Mouse (Mus musculus): ENCODE data around the gene Rhbdl1.
"Not testable (repeated sequence)": the region's sequence is repeated elsewhere in the genome, so short reads cannot be mapped to it uniquely, and the experiment has no call there.

The Rhbdl1 gene

DNA sequence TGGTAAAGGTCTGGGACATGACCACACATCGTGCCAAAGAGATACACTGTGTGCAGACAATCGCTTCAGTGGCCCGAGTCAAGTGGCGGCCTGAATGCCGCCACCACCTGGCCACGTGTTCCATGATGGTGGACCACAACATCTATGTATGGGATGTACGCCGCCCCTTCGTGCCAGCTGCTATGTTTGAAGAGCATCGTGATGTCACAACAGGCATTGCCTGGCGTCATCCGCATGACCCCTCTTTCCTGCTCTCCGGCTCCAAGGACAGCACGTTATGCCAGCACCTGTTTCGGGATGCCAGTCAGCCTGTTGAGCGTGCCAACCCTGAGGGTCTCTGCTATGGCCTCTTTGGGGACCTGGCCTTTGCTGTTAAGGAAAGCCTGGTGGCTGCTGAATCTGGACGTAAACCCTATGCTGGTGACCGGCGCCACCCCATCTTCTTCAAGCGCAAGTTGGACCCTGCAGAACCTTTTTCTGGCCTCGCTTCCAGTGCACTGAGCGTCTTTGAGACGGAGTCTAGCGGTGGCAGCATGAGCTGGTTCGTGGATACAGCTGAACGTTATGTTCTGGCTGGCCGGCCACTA is 11.0 kb downstream of the Rhbdl1 start:
- no peak for DNase-seq (ENCODE audit: low read depth)

DNA sequence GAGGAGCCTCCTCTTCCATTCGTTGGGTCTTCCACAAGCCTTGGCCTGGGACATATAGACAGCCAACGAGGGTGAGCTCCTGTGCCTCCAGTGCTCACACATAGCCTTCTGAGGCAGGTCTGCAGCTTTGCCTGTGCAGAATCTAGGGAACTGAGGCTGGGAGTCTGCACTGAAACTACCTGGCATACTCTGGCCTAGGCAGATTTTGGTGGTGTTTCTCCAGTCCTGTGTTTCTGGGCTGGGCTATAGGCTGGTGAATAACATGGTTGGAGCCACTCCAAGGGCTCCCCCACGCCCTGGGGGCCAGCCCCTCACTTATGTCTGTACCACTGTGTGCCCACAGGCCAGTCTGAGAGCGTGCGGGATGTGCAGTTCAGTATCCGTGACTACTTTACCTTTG is 11.8 kb downstream of the Rhbdl1 start:
- no peak for DNase-seq (ENCODE audit: low read depth)

DNA sequence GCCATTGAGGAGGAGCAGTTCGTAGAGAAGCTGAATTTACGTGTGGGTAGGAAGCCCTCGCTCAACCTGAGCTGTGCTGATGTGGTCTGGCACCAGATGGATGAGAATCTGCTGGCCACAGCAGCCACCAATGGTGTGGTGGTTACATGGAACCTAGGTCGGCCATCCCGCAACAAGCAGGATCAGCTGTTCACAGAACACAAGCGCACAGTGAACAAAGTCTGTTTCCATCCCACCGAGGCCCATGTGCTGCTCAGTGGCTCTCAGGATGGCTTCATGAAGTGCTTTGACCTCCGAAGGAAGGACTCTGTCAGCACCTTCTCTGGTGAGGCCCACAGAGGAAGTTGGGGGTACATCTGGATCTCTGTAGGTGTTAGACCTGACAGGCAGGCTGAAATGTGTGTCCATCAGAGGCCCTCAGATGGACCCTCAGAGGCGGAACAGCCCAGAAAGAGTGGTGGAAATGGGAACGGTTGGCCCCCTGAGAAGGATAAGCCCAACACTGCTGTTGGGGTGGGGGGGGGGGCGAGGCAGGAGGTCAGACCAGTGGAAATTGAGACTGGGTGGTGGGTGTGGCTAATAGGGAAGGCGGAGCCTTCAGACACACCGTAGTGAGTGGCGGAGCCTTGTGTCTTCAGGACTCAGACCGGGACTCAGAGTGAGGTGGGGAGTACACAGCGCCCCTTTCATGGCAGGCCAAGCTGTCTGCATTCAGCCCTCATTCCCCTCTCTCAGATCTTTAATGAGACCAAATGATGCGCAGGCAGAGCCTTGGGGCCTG is 12.5 kb downstream of the Rhbdl1 start:
- no peak for DNase-seq (ENCODE audit: low read depth)

DNA sequence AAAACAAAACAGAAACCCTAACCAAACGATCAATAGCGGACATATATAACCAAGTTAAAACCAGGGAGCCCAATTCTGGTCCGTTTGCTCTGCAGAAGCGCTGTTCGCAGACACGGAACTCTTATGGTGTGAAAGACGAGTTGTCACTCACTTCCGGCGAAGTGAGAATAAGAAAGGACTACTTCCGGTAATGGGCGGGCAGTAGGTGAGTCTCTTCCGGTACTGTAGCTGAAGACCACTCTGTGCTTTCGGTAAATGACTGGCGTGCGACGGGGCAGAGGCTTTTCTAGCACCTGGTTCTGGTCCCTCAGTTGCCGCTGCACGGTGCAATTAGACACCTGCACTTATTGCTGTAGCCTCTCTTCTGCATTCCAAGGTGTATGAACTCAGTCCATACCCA is 13.6 kb downstream of the Rhbdl1 start, which contains the start of gene Wdr24:
Wdr24 (plus strand) TSS at position 176 of the 400 bp plus-strand sequence.
- peak; percentile 87 for DNase-seq (ENCODE audit: low read depth)

DNA sequence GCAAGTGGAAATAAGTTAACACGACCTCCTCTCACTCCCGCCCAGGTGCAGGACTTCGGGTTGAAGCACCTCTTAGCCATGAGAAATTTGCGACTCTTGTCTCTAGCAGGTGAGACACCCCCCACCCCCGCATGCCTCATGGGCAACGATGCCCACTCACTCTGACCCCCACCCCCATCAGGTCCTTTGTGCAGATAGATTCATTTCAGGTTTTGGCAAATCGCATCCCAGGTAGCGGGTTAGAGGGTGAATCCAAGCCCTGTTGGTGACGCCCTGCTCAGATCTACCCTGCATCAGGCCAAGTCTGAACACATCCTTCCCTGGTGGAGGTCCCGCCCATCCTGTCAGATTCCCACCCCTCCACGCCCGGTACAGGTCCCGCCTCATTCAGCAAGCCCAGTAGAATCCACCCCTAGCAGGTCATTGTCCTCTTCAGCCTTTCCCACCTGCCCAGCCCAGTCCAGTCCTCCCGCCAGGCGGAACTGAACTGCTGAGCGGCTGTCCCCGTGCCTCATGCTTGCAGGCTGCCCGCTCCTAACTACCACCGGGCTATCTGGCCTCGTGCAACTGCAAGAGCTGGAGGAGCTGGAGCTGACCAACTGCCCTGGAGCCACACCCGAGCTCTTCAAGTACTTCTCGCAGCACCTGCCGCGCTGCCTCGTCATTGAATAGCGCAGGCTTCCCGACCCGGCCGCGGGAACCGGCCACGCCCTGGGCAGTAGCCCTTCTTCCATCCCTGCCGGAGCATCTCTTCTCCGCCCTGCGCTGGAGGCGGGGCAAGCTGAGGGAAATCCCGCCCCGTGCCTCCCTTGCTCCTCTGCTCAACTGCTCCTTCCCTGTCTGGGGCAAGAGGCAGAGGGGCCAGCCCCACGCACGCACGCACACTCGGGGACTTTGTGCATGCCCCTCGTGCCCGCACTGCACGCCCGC is 18.0 kb downstream of the Rhbdl1 start:
- no peak for DNase-seq (ENCODE audit: low read depth)

DNA sequence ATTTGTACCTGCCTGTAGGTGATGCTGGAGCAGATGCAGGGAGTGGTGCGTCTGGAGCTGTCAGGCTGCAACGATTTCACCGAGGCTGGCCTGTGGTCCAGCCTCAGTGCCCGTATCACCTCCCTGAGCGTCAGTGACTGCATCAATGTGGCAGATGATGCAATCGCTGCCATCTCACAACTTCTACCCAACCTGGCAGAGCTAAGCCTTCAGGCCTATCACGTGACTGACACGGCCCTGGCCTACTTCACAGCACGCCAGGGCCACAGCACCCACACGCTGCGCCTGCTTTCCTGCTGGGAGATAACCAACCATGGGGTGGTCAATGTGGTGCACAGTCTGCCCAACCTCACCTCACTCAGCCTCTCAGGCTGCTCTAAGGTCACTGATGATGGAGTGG is 19.4 kb downstream of the Rhbdl1 start:
- DNase-seq (ENCODE audit: low read depth), result no peak

DNA sequence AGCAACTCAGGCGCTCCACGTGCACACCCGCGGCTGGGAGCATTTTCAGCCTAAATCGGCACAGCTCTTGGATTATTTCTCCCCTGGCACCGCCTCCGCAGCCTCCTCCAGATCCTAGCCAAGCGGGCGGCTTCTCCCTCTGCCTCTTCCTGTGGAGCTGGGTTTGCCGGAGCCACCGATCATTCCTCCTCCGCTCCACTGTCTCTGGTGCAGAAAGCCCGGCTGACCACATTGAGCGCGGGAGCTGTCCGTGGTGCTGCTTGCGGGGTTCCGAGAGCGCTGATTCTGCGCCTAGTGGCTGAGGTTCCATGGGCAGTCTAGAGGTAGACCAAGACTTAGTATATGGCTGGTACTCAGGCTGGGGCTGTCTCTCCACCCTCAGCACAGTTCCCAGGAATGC is 23.6 kb downstream of the Rhbdl1 start:
- DNase-seq (ENCODE audit: low read depth), result peak; percentile 71

DNA sequence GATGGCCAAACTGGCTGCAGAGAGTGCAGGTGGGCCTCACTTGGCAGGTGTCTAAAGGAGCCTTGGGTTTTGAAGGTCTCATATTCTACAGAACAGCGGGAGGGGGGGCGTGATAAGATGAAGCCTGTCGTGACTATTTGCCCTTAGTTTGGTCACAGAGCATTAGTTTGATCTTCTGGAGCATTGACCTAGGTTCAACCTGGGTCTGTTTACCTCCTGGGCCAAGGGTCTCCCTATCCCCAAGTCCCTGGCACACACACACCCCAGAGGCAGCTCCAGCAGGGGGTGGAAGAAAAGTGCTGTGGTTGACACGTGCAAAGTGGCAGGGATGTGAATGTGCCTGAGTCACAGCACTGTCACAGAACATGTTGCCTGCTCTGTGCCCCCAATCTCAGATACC is 26.2 kb downstream of the Rhbdl1 start:
- DNase-seq (ENCODE audit: low read depth), result no peak

DNA sequence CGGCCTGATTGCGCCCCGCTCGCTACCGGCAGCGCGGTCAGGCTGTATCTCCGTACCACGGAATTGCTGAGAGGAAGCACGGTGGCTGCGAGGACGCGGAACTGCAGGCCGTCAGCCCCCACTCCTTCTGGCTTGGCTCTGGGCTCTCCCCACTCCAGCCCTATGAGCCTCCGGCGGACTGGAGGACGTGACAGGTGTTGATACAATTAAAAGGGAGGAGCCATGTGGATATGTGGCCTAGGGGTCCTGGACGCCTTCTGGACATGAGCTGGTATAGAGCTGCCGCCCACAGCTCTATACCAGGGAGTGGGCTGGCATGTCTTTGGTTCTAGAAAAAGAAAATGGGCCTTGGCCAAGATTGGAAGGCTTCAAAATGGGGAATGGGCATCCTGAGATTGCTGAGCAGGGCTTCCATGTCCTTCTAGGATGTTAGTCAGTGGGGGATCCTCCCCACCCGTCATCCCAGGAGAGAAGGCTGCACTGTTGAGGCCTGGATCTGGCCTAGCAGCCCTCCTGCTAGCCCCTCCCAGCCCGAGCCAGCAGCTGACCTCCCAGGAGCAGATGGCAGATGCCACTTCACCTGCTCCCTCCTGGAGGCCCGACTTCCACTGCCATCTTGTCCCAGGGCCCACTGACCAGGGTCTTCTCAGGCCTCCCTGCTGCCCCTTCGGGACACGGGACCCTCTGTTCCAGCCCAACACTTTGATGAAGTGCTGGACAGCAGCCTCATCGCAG is 27.3 kb downstream of the Rhbdl1 start:
- DNase-seq (ENCODE audit: low read depth), result no peak

DNA sequence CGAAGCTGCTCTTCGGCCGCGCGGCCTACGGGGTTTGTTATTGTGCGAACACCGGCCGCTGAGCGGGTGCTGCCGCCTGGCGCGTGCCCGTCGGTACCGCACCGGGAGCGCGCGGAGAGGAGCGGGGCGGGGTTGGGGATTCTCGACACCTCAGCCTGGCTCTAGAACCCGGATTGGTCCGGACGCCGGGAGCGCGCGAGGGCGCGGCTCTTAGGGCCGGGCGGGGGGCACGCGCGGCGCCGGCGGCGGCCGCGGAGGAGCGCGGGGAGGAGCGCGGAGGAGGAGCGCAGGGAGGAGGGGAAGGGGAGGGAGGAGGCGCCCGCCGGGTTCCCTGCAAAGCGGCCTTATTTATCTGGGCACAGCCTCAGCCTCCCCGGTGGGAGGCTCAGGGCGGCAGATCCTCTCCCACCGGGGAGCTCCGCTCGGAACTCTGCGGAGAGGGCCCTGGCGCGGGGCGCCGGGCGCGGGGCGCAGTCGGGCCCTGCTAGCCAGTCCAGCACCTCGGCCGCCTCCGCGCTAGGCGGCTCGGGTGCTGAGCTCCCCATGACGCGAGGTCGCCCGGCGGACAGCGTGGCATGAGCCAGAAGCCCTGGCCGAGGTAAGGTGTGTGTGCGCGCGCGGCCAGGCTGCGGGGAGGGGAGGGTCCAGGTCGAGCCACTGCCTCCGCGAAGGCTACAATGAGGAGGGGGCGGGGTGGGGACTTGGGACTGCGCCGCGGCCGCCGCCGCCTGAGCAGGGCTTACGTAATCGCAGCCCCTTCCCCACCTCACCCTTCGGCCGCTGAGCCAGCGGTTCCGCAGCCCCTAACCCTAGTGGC is 28.1 kb downstream of the Rhbdl1 start, which contains the start of gene Fbxl16:
Fbxl16 (plus strand) TSS at position 297 of the 817 bp plus-strand sequence.
- DNase-seq (ENCODE audit: low read depth), result no peak

DNA sequence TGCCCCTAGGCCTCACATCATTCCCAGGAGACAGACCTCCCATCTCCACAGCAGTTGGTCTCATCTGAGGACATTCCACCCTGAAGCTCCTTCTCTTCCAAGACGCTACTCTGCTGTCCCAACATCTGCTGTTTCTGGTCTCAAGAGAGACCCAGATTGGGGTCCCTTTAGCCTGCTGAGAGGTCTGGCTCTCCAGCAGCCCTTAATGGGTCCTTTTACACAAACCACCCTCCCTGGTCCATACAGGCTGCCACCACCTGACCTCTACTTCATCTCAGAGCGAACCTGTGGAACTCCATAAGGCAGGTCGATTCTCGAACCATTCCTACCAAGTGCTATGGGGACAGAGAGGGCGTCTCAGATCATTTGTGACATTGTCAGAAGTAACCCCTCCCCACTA is 29.1 kb downstream of the Rhbdl1 start:
- DNase-seq (ENCODE audit: low read depth), result no peak

DNA sequence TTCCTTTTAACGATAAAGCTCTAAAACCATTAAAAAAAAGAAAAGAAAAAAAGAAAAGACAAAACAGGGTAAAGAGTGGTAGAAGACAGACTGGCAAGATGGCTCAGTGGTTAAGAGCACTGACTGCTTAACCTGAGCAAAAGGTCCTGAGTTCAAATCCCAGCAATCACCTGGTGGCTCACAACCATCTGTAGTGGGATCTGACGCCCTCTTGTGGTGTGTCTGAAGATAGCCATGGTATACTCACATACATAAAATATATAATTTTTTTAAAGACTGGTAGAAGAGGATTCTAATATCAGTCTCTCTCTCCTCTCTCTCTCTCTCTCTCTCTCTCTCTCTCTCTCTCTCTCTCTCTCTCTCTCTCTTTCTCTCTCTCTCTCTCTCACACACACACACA is 29.6 kb downstream of the Rhbdl1 start:
- not testable (repeated sequence) for DNase-seq (ENCODE audit: low read depth)

DNA sequence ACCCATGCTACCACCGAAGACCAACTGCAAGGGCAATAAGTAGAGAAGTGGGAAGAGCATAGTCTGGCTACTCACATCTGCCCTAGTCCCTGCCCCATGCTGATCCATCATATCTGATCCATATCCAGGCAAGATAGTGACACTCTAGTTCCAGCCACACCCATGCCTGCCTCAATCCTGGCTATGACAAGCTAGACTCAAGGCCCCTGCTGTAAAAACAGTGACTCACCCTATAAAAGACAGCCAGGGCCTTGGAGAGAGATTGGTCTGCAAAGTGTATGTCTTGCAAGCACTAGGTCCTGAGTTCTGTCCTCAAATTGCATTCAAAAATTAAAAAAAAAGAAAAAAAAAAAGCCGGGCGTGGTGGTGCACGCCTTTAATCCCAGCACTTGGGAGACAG is 30.6 kb downstream of the Rhbdl1 start:
- DNase-seq (ENCODE audit: low read depth), result no peak

DNA sequence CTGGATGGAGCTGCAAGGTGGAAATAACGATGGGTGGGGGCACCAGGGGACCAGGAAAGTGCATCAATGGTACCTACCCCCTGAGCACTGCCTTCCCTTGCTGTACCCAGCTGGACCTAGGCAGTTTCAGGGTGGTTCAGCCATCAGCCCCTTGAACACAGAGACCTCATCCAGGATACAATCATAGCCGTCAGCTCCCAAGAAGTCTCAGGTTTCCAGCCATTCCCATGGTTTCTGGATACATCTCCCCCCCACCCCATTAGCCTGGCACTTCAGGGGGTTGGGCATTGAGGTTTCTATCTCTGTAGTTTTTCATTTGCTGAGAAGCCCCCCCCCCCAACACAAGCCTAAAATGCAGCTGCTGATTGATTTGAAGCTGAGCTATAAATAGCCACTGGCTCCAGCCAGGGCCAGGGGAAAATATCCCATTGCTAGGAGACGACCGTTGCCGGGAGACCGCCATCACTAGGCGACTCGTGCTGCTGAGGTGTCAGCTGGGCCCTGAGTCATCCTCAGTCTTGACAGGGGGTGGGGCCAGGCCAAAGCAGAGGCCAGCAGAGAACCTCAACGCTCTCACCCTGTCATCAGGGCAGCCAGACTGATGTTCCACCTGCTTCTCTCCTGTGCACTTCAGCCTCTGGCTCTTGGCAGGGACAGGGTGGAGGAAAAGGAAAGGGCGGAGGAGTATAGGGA is 34.1 kb downstream of the Rhbdl1 start:
- DNase-seq (ENCODE audit: low read depth), result no peak

DNA sequence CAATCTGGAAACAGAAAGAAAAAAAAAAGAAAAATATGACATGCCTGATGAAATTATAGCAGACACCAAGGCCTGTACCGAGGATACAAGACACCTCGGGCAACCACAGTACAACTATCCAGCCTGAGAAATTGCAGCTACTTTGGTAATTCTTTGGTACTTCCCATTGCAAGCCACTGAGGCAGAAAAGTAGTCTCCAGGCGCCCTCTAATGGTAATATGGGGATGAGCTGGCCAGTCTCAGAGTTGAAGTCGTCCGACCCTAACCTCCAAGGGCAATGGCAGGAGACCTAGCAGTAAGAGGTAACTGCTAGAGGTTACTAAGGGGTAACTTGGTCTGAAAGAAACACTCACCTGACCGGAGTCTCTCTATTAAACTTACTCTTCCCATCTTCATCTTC is 36.1 kb downstream of the Rhbdl1 start:
- DNase-seq (ENCODE audit: low read depth), result peak; percentile 73

DNA sequence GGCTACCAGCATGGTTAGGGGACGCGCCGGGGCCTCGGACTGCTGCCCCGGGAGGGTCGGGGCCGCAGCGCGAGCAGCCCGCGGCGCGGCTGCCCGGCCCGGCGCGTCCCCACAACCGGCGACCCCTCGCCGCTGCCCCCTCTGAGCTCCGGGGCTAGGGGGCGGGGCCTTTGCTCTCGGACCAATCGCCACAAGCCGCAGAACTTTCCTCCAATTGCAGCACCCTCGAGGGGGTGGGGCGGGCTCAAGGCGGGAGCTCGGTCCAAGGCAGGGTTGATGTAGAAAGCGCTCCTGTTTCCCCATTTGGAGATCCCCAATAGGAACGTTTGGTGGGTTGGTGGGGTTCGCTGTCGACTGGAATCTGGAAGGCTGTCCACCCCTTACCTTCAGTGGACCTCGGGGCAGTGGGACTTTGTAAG is 40.1 kb downstream of the Rhbdl1 start, which contains the start of gene Metrn:
Metrn (minus strand) TSS at position 186 of the 419 bp plus-strand sequence.
- DNase-seq (ENCODE audit: low read depth), result peak; percentile 77

DNA sequence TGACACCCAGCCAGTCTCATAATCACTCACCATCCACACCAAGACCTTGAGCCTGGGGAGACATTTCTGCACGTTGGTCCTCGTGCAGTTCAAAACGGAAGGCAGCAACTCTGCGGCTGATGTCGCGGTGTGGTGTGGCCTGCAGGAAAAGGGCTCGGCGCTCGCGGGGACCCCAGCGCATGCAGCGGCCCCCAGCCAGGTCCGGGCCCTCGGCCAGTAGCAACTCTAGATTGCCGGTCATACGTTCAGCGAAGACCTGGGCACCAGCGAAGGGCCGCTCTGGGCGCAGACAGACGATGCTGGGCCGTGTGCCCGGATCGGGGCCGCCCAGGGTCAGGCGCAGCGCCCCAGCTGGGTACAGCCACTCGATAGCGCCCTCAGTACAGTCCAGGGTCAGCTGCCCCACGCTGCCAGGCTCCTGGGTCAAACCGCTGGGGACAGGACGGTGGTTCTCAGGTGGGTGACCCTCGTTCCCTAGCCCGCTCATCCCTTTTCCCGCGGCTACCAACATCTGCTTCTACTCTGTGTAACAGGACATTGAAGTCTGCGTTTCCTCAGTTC is 40.8 kb downstream of the Rhbdl1 start:
- no peak for DNase-seq (ENCODE audit: low read depth)

DNA sequence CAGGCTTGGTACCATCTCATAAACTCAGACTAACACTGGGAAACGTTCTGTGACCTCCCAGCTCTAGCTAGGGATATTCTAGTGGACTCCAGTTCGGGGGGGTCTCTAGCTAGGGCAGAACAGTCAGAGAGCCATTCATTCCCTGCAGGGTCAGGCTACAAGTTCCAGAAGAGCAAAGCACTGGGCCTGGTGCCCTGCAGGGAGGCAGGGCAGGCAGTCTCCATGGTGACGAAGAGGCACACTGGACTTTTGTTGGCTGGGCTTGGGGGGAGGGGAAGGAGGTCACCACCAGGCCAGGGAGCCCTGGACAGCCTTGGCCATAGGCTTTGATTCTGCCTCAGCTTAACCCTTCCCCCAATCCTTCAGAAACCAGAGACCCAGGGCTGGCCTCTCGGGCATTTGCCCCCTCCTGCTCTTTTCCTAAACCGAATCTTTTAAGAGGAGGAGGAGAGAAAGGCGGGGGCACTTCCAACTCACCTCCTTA is 41.4 kb downstream of the Rhbdl1 start, which contains the start of gene AC134908.4:
AC134908.4 (minus strand) TSS at position 51 of the 484 bp plus-strand sequence.
- DNase-seq (ENCODE audit: low read depth), result no peak

DNA sequence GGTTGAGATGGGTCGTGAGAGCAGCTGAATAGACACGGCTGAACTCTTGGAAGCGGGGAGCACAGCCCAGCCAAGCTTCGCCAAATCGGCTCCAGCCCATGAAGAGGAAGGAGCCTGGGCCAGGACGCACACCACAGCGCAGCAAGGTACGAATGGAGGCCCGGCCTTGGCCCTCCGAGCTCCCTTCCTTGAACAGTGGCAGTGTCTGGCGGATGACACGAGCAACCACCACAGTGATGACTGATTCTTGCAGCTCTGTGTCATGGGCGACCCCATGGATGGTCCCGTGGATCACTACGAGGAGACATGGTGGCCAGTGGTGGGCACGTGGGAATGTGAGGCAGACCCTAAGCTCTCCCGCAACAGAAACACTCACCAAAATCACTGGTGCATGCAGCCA is 42.1 kb downstream of the Rhbdl1 start:
- no peak for DNase-seq (ENCODE audit: low read depth)

DNA sequence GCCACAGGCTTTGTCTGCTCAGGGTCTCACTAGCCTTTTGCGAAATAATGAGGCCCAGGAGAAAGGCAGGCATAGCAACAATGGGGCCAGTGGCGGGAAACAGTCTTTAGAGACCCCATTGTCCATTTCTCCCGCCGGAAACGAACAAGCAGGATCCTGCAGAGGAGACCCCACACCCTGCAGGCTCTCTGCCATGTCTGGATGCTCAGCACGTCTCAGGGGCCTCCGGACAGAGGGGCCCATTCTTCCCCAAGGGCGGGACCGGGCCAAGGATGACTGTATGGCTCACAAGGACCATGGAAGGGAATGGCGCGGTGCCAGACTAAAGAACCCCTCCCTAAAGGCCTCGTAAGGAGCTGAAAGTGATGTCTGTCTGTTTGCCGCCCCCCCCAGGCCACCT is 42.9 kb downstream of the Rhbdl1 start:
- DNase-seq (ENCODE audit: low read depth), result no peak

Measured in c-Kit-positive CD71-positive TER-119-negative erythroid progenitor cells, embryonic 14.5 days (primary cell).